Mouse (Mus musculus) ovary, postnatal 10 days (tissue): Measurements from ENCODE around the gene Phf13.
A peak's percentile ranks its signal among the peaks of the same experiment; 100 is the strongest.
"Not testable (repeated sequence)": the region's sequence is repeated elsewhere in the genome, so short reads cannot be mapped to it uniquely, and the experiment has no call there.

Experiments used
- DNase-seq: peaks from one replicate; pipeline ENCODE4 v3.0.0; 2022; ENCODE audit warnings: low spot score

The Phf13 gene

DNA sequence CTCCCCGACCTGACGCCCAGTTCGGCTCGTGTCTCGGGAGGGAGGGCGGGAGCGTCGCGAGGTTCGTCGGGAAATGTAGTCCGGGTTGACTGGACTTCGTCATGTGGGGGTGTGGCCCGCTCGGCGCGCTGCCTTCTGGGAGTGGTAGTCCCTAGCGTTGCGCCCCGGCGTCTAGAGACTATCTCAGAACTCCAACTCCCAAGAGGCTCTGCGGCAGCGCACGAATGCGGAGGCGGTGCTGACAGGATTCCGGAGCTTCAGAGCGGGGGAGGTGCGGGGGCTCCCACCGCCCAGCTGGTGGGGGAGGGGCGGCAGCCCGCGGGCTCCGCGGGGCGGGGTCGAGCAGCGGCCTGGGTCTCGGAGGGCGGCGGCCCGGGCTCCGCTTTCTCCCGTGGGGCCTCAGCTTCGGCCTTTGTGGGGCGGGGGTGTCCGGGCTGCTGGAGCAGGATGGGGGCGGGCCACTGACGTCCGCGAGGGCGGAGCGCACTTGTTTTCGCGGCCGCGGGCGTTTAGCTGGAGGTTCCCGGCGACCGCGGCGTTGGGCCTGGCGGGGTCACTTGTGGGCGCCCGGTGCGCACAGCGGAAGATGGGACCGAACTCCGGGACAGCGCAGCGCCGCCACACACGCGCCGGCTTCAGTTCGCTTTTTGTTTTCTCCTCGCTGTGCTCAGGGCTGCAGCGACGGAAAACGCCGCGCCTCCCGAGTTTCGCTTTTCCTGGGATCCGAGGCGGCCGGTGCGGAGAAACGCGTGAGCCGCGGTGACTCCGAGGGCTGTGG, at the start of gene Phf13:
TSS of gene Phf13 (minus strand) at position 86 of the 778 bp plus-strand sequence.
- peak; percentile 92 for DNase-seq

DNA sequence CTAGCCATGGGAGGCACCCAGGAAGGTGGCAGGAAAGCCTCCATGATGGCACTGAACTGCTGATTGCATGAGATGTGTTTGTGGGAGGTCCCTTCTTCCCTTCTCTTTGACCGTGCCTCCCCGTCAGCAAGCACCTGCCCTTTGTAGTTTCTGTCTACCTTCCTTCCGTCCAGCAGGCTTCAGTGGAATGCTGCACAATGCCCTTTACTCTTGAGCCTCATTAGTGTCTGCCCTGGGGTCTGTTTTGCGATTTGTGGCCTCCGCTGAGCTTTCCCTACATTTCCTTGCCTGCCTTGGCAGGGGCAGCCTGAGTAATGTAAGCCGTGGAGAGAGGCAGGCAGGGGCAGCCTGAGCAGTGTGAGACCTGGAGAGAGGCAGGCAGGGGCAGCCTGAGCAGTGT, 48.6 kb upstream of the Phf13 start:
- no peak for DNase-seq

DNA sequence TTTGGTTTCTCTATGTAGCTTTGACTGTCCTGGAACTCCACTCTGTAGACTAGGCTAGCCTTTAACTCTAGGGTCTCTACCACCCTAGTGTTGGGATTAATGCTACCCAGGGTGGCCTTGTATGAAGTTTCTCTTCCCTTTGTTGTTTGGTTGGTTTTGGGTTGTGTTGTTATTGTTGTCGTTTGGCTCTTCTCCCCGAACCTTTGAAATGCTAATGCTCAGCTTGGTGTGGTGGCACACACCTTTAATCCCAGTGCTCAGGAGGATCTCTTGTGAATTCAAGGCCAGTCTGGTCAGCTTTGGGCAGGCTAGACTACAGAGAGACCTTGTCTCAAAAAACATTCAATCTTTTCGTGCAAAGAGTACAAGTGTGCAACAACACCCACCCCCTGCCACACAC, 47.1 kb upstream of the Phf13 start:
- no peak for DNase-seq

DNA sequence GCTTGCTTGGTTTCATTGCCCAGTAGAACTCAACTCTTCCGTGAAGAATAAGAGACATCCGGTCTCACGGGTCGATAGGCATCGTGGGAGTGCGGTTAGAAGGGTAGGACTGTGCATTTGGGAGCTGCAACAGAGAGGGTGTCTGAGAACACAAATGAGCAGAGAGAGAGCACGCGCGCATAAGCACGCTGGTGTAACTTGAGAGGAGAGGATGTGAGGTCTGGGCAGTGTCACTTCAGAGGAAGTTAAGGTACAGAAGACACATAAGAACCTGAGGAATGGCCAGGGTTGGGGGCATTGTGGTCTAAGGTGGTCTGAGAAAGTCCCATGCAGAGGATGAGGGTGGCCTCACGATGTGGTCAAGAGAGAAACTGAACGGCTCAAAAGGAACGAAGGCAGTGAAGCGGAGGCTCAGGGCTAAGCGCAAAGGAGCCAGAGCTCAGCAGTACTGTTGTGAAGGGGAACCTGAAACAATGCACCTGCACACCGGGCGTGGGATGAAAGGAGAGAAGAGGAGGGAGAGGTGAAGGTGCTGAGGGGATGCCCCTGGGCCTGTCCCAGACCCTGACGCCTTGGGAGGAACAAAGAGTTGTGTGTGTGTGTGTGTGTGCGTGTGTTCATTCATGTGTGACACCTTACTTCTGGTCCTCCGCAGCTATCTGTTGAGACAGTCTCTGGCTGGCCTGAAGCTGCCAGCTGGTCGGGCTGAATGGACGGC, 46.0 kb upstream of the Phf13 start:
- DNase-seq = no peak

DNA sequence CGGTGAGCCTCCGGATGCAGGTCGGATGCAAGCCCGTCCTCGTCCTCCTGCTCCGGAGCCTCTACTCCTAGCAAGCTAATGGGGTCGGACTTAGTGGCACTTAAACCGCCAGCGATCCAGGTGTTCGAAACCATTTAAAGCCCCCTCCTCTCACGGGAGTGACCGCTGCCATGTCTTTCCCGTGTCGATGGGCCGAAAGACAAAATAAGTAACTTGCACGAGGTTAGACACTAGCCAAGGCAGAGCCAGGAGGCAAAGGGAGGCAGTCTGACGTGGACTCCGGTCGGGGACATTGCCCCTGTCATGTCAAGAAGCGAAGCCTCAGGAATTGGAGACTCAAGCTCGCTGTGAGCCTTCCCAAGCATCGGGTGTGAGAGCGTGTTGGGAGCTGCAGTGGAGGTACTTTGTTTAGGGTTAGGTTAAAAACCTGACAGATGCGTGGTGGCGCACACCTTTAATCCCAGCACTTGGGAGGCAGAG, 43.8 kb upstream of the Phf13 start:
- DNase-seq = no peak

DNA sequence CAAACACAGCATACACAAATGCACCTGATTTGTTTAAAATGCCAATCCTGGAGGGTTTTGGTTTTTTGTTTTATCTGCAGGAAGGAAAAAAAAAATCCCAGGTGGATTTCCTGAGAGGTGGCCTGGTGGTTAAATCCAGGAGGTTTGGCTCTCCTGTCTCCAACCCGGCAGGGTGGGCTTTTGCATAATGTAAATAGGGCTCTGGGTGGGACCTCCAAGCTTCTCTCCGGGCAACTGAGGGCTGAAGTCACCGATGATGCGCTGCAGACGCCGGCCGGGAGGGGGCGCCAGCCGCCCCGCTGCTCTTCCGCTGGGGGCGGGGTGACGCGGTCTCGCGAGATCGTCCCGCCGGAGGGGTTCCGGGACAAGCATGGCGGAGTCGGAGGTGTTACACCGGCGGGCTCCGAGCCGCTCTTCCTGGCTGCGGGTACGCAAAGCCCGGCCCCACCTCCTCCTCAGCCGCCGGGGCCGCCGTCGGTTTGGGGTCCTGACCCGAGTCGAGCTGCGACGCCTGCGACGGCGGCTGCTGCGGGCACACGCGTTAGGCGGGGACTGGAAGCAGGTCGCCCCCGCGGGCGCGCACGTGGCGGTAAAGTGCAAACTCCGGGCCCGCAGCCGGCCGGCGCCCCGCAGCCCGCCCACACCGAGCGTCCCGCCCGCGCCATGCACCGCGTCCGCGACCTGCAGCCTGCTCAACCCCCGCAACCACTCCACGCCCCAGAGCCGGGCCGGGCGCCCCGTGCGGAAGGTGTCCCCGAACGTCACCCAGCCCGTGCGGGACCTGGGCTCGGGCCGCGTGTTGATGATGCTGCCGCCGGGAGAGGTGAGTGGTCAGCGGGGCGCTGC, 43.1 kb upstream of the Phf13 start, which contains the start of gene Nol9:
TSS of gene Nol9 (plus strand) at position 337 of the 846 bp plus-strand sequence.
- peak; percentile 89 for DNase-seq

DNA sequence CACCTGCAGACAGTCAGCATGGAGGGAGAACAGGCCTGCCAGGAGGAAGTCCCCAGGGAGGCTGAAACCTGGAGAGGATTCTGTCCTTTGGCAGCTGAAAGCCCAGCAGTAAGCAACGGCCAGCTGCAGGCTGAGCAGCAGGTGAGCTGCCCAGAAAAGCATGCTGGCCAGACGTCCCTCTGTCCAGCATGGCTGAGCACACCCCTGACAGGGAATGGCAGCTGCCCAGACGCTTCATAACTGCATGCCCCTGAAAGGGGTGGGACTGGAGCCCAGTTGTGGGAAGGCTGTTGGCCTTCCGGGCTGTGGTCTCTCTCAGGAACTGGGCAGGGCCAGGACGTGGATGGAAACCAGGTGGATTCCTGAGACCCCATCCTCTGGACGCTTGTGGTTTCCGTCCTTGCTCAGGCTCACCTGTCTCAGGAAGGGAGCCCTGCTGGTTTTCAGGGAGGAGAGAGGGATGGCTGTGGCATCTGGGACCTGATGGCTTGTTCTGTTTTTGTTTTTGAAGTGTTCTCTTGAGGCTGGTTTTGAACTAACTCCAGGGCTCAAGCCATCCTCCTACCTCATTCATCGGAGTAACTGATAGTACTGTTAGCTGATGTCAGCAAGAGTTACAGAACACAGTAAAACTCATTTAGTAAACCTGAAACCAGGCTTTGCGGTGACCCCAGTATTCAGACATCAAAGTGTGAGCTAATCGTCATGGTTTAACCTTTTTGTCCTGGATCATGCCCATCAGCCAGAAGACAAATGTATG, 42.3 kb upstream of the Phf13 start, which contains the start of gene Tas1r1:
TSS of gene Tas1r1 (minus strand) at position 344 of the 760 bp plus-strand sequence.
- no peak for DNase-seq

DNA sequence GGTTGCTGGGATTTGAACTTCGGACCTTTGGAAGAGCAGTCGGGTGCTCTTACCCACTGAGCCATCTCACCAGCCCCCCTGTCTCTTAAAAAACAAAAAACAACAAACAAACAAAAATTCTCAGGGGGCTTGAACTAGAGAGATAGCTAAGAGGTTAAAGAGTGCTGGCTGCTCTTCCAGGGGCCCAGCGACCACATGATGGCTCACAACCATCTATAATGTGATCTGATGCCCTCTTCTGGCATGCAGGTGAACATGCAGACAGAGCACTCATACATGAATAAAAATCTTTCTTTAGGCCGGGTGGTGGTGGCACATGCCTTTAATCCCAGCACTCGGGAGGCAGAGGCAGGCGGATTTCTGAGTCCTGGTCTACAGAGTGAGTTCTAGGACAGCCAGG, 40.4 kb upstream of the Phf13 start:
- DNase-seq = not testable (repeated sequence)

DNA sequence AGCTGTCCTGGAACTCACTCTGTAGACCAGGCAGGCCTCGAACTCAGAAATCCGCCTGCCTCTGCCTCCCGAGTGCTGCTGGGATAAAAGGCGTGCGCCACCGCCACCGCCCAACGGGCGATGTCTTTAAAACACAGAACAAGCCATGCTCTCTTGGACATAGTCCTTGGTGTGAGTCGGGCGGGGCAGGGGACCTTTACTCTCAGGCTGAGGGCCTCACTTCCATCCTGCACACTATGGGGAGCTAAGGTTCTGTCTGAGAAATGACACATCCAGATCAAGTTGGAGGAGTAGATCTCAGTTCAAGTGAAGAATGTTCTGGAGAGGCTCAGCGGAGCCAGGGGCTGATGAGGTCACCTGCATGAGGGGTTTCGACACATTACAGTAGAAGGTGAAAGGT, 36.9 kb upstream of the Phf13 start:
- DNase-seq = no peak

DNA sequence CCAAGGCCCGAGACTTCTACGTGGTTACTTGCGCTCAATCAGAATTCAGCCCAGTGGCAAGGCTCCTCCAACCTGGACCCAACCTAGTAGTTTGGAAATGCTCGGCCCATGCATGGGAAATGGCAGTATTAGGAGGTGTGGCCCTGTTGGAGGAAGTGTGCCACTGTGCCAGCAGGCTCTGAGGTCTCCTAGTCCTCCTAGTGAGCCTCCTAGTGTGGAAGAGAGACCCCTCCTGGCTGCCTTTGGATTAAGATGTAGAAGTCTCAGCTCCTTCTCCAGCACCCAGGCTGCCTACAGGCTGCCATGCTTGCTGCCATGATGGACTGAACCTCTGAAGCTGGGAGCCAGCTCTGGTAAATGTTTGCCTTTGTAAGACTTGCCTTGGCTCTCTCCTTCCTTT, 33.9 kb upstream of the Phf13 start:
- no peak for DNase-seq

DNA sequence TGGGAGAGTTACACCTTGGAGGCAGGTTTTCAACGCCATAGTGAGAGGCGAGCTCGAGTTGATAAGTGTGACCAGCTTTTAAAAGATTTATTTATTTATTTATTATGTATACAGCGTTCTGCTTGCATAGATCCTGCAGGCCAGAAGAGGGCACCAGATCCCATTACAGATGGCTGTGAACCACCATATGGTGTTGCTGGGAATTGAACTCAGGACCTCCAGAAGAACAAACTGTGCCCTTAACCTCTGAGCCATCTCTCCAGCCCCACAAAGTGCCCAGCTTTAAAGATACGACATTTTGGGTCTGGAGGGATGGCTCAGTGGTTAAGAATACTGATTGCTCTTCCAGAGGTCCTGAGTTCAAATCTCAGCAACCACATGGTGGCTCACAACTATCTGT, 33.0 kb upstream of the Phf13 start:
- DNase-seq = no peak

DNA sequence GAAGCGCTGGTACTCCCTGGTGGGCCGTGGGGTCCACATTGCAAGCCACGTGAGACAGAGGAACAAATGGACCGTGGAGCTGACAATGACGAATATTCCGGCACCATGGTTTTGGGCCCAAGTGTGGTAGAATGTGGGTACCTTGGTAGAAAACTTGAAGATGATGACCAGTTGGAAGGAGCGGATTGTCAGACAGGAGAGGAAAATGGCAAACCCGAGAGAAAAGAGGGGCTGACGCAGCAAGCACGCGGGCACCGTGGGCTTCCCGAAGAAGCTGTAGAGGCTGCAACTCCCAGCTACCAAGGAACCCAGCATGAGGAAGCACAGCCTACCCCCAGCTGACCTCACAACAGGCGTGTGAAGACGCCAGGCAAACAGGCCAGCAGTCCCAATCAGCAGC, 32.4 kb upstream of the Phf13 start:
- DNase-seq = no peak

DNA sequence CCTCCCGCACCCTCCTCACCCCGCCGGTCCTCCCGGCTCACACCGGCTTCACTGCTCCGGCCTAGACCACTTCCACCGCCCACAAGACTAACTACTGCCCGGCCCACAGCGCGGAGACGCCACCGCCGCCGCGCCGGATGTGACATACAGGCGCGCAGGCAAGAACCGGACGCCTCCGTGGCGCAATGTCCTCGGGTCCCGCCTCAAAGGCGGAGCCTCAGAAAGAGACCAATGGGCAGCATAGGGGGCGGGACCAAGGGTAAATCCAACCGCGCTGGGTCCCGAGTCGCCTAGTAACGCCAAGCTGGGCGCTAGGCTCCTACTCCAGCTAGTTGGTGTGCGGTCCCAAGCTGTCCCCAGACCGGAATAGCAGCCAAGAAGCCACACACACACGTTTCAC, 31.5 kb upstream of the Phf13 start, which contains the start of gene Zbtb48:
TSS of gene Zbtb48 (minus strand) at position 148 of the 400 bp plus-strand sequence.
- DNase-seq = peak; percentile 80

DNA sequence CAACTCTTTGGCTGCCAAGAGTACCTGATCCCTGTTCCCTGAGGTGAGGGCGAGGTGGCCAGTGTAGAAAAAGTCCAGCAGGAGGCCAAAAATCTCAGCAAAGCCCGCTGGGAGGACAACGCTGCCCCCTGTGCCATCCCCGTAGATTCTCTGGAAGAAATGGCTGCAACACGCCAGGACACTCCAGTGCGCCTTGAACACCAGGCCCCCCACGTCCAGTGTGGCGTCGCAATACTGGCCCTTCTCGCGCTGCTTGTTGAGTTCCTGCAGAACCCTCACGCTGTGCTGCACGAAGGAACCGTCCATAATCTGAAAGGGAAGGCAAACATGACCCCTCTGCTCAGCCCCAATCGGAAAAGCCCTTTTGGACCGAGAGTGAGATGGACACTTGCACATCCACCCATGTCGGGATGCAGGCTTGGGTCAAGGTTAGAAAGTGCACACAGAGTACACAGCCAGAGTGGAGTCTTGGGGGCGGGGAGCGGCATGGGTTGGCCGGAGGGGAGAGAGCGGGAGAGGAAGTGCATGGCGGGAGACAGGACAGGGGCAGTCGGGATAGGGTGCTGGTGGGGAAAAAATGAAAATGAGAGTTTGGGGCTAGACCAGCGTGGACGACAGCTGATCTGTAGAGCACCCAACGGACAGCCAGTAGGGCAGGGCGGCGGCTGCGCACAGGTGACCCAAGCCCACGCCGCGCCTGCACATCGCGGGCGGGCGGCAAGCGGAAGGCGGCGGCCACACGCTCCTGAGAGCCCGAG, 30.9 kb upstream of the Phf13 start:
- DNase-seq = no peak

DNA sequence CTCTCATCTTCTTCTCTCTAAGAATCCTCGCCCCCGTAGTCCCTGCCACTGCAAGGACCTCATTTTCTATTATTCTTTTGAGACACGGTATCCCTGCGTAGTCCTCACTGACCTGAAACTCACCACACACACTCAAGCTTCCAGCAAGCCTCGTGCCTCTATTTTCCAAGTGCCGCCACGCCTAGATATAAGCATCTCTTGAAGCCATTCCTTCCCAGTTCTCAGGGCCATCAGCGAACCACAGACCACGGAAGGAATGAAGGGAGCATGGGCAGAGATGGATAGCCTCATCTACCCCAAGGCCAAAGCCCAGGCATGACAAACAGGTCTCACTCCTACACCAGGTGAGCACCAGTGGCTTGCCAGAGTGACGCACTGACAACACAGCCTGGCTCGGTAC, 28.5 kb upstream of the Phf13 start:
- DNase-seq = no peak

DNA sequence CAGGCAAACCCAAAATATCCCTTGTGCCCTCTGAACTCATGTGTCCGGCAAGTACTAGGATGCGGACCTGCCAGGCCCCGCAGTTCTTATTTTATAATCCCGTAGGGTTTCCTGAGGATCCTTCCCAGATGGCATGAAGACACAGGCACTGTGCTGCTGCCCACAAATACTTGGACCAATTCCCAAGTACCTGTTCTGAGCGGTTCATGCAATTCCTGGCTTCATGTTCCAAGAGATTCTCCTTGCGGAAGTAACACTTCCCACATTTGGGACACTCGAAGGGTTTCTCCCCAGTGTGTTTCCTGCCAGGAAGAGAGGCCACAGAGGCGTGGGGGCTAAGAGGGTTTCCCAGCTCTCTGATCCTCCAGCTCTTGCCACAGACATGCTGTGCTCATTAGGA, 26.4 kb upstream of the Phf13 start:
- no peak for DNase-seq

DNA sequence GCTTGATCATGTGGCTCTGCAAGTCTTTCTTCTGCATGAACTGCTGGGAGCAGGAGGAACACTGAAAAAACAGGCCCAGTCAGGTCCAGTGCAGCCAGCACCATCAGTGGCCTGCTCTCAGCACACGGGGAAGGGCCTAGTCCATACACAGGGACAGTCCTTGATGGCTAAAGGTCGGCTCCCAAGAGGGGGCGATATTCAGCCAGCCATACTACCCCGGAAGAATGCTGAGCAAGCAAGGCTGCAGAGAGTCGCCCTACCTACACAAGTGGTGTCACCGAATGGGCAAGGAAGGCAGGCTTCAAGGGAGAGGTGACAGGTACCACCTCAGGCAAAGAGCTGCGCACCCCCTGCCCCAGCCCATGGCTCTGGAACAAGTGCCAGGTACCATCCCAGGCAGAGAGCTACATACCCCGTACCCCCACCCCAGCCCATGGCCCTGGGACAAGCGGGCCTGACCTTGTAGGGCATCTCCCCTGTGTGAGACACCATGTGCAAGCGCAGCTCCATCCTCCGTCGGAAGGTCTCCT, 25.6 kb upstream of the Phf13 start:
- DNase-seq = no peak

DNA sequence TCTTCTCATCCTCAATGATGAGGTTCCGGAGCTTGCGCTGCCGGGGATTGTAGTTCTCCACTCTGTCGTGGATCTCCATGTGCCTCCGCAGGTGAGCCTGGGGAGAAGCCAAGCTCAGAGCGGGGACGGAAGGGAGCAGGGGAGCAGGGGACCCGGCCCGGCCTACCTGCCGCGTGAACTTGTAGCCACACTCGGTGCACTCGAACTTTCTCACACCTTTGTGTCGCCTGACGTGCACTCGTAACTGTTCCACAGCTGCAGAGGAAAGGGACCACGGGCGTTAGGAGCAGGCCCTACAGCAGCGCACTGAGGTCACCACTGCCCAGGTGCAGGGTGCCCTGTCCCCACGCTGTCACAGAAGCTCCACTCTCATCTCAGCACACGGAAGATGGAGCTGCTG, 24.0 kb upstream of the Phf13 start:
- DNase-seq = no peak

DNA sequence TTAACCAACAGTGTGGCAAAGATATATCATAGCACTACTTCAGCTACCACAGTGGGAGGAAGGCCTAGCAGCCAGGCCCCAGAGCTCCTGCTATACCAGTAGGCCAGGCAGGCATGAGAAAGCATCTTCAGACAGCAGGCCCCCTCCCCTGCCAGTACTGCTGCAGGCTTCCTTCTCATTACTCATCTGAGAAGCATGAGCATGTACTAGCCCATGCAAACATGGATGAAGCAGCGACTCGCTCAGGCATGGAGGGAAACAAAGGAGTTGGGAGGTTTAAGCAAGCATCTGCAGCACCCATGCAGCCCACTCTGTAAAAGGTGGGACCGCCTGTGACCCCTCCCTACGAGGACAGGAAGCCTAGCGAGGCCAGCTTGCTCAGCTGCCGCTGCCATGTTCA, 23.0 kb upstream of the Phf13 start:
- DNase-seq = no peak

DNA sequence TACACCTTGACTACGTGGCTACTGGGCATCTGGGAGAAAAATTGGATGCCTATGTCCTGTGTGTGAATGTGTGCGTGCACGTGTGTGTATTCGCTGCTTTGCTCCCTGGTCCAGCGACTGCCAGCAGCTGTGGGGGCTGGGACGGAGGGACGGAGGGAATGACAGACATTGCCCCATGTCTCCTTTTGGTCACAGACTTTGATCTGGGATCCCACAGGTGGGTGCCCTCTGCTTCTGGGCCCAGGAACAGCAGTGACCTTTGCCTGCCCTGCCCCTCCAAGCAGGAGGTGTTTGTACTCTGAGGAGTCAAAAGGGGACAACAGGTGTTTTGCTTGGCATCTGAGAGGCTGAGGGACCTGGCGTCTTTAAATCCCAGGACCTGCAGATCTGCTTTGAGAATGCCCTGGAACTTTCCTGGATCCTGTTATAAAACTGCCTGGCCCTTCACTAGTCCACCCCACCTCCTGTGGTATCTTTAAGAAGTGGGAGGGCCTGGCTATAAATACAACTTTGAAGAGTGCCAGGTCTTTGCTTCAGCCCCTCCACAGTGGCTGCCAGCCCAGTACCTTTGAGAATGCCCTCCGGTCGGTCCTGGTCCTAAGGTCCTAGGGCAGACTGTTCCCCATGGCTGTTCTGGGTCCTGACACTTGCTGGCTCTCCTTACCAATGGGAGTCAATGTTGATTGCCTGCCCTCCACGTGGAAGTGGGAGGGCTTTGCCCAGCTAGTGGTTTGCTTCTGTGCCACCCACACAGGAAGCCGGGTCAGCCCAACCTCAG, 17.2 kb upstream of the Phf13 start:
- no peak for DNase-seq
